Mouse (Mus musculus) CD4-positive, CD25-positive, alpha-beta regulatory T cell (primary cell): Measurements from ENCODE around the gene Ifi203. TPM values are rescaled to one million over a fixed set of nuclear protein-coding genes. Genes with fewer than 3 reads are reported as not detected.

Source experiments
- polyA plus RNA-seq: library from polyadenylated mRNA; unstranded; fragments of 100-300 nt; shearing (Covaris generic); gene quantifications from one replicate; pipeline ENCODE4 v1.2.1, GENCODE M21; 2017

Ifi203 gene
- polyA plus RNA-seq: 381 TPM

DNA sequence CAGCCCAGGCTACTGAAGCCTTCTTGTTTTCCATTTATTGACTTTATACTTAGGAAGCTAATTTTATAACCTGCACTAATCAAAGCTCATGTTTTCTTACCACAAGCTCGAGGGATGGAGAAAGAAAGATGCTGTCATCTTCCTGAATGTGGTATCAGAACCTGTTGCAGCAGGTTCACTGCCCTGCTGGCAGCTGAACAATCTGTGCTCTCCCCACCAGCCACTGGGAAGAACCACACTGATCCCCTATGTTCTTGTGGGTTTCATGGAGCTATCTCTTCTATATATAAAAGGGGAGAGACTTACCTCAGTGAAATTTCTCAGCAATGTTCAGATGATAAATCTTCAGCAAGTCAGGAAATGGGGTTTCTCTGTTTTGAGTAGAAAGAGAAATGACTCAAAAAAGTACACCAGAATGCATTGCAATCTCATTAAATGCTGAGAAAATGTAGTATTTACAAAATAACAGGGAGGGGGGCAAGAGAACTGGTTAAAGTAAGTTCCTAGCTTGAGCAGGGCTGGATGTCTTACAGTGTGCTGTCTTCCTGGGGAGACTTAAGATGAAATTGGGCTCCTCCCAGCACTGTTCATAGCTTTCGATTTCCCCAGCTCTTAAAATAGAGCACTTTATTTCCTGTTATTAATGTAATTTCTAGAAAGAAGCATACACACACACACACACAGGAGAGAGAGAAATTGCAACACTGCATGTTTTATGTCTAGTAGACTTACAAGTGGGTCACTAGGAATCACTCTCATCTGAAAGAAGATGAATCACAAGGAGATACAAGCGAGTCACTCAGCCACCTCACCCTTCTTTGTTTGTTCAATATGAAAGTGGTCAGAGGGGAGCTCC is at the start of gene Ifi203, which contains the start of gene Mndal:
Ifi203 (minus strand) TSS at position 749 of the 856 bp plus-strand sequence.
Mndal (minus strand) TSS at position 568 of the 856 bp plus-strand sequence.

DNA sequence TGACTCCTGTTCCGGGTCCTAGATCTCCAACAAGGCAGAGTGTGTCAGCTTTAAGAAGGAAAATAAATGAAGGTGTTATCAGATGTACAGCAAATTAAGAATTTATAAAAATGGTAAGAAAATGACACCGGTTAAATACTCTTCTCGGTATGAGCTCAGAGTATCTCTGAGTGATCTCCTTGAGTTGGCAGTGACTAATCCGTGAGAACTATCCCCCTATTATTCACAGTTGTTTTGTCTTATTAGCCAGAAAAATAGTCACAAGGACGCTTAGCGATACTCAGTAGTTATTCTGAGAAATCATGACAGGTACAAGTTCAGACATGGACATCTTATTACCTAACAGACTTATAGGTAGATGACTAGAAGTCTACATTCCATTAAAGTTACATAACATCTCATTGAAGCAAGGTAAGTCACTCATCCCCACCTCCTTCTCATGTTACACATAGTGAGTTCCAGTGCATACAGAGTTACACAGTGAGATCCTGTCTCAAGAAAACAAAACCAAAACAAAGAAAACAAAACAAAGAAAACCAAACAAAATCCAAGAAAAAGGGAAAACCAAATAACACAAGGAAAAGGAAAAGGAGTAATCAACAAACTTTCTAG is 40.3 kb upstream of the Ifi203 start, which contains the start of gene Ifi202b:
Ifi202b (minus strand) TSS at position 51 of the 612 bp plus-strand sequence.

DNA sequence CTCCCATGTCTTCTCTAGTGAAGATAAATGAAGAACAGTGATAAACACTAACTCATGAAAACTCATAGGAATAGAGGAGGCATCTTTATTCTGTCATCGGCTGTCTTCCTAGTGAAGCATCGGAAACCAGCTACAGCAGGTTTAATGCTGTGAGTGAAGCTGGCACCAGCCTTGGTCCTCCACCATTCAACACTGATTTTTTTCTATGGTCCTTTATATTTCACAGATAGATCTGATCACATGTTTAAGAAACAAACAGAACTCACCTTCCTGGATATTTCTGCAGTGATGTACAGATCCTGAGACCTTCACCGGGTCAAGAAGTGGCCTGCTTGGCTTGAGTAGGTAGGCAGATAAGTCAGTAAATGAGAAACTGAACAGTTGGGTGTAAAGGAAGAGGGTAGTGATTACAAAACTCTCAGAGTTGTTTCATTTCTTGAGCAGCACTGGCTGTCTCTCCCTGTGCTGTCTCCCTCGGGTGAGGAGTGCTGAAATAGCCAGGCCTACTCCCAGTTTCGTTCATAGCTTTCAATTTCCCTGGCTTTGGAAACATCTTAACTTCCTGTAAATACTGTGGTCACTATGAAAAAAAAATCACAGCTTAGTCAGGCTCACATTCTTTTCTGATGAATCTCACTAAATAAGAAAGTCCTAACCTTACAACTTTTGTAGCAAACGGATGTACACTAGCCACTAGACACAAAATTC is 29.8 kb downstream of the Ifi203 start, which contains the start of gene Ifi211:
Ifi211 (minus strand) TSS at position 499 of the 708 bp plus-strand sequence.

Other genes starting within 250 kb of the Ifi203 start
- gene Ifi207, start 200.9 kb downstream of the Ifi203 start, polyA plus RNA-seq: 0.14 TPM
- 0.50 TPM for gene Ifi204, start 175.7 kb downstream of the Ifi203 start, polyA plus RNA-seq
- gene Ifi211, start 29.6 kb downstream of the Ifi203 start, polyA plus RNA-seq: 1.0 TPM
- 503 TPM for gene Mndal, start 181 bp downstream of the Ifi203 start, polyA plus RNA-seq
- not detected for gene Ifi202b, start 40.1 kb upstream of the Ifi203 start, polyA plus RNA-seq
- gene Ifi205, start 89.1 kb upstream of the Ifi203 start, polyA plus RNA-seq: 0.24 TPM
- 0.07 TPM for gene Olfr433, start 98.0 kb upstream of the Ifi203 start, polyA plus RNA-seq
- 0.24 TPM for gene Olfr432, start 106.5 kb upstream of the Ifi203 start, polyA plus RNA-seq
- not detected for gene Olfr430, start 123.9 kb upstream of the Ifi203 start, polyA plus RNA-seq
- gene Olfr429, start 141.7 kb upstream of the Ifi203 start, polyA plus RNA-seq: not detected
- not detected for gene Olfr427, start 154.2 kb upstream of the Ifi203 start, polyA plus RNA-seq
- not detected for gene Olfr231, start 178.5 kb upstream of the Ifi203 start, polyA plus RNA-seq
- gene Olfr424, start 188.8 kb upstream of the Ifi203 start, polyA plus RNA-seq: not detected
- not detected for gene Olfr420, start 213.0 kb upstream of the Ifi203 start, polyA plus RNA-seq
- not detected for gene Spta1, start 230.1 kb upstream of the Ifi203 start, polyA plus RNA-seq